8 mouse cellular contexts compared by ENCODE assay signal in genomic region chr10:42277476-42278306, GRCm38 (mm10). TPM values are rescaled to one million over a fixed set of nuclear protein-coding genes. Genes with fewer than 3 reads are reported as not detected.
DNase-seq lines count a peak whose midpoint lies in the region; ATAC-seq and TF ChIP-seq lines count a peak whose summit lies in the region.

No protein-coding gene starts in this region.

- ATAC-seq in G1E (ENCODE audit: extremely low read depth, insufficient number of reproducible peaks, low FRiP score, poor library complexity, severe bottlenecking) = peak; percentile 77
- ATAC-seq in forebrain, embryonic 16.5 days = peak; percentile 92
- peak; percentile 90 for ATAC-seq in lung, embryonic 14.5 days (ENCODE audit: insufficient read depth)

- H3K4me3 ChIP-seq in G1E (ENCODE audit: low read depth, low read length) = peak overlapping the region; percentile 89
- peak overlapping the region; percentile 90 for H3K4me3 ChIP-seq in forebrain, embryonic 16.5 days (replicated peaks; ENCODE audit: low read length)
- H3K4me3 ChIP-seq in layer of hippocampus, adult 2 months = peak overlapping the region; percentile 95
- H3K4me3 ChIP-seq in lung, embryonic 14.5 days (ENCODE audit: low read depth, low read length) = peak overlapping the region; percentile 74
- H3K4me3 ChIP-seq in olfactory bulb, adult 2 months (ENCODE audit: insufficient read depth, low read depth, low read length) = peak overlapping the region; percentile 85
- peak overlapping the region; percentile 82 for H3K4me3 ChIP-seq in thymus, adult 2 months (ENCODE audit: control insufficient read depth, insufficient read depth, low read length)

- peaks cover 12% of the 10 kb centered on the region for H3K9me3 ChIP-seq in G1E (replicated peaks)
- no peaks in the 10 kb centered on the region for H3K9me3 ChIP-seq in forebrain, embryonic 16.5 days (ENCODE audit: control insufficient read depth, low read length)
- H3K9me3 ChIP-seq in lung, embryonic 14.5 days (ENCODE audit: low read depth, low read length) = no peaks in the 10 kb centered on the region

- H3K27me3 ChIP-seq in G1E (ENCODE audit: insufficient read depth, low read length) = peaks cover 3% of the 10 kb centered on the region; the same call in 1 of the 2 replicates
- H3K27me3 ChIP-seq in forebrain, embryonic 16.5 days (replicated peaks; ENCODE audit: control insufficient read depth, insufficient read depth, low read length) = peaks cover 2% of the 10 kb centered on the region; the same call in 1 of the 2 replicates
- H3K27me3 ChIP-seq in lung, embryonic 14.5 days (ENCODE audit: insufficient read depth, low read length) = no peaks in the 10 kb centered on the region
- H3K27me3 ChIP-seq in thymus, adult 2 months (ENCODE audit: control insufficient read depth, insufficient read depth, low read length) = no peaks in the 10 kb centered on the region

- TF ChIP-seq CTCF in G1E (IDR thresholded peaks at IDR 0.05; ENCODE audit: low read depth, low read length) = no peak
- TF ChIP-seq CTCF in layer of hippocampus, adult 2 months (conservative IDR thresholded peaks at IDR 0.05) = 0 out of 2 replicates have a peak, but pooled peaks have one; percentile 20
- no peak for TF ChIP-seq CTCF in lung, embryonic 14.5 days (IDR thresholded peaks at IDR 0.05; ENCODE audit: low read depth)
- no peak for TF ChIP-seq CTCF in olfactory bulb, adult 2 months (IDR thresholded peaks at IDR 0.05; ENCODE audit: insufficient read depth, low read depth, low read length)
- TF ChIP-seq CTCF in thymus, adult 2 months (IDR thresholded peaks at IDR 0.05; ENCODE audit: borderline replicate concordance, control insufficient read depth, extremely low read depth, insufficient read depth, low read length, poor library complexity) = peak; percentile 42

- intact Hi-C loops in heart, postnatal 36 days (cut with DNase I) = loop anchor here (2.0 to 5.0 kb wide), 5 partner anchors 185 to 465 kb away; no protein-coding TSS in a partner anchor

- H3K36me3 ChIP-seq in G1E (replicated peaks) = peaks cover 22% of the 10 kb centered on the region
- H3K36me3 ChIP-seq in forebrain, embryonic 16.5 days (ENCODE audit: control insufficient read depth, insufficient read depth) = no peaks in the 10 kb centered on the region
- peaks cover 11% of the 10 kb centered on the region for H3K36me3 ChIP-seq in lung, embryonic 14.5 days (ENCODE audit: insufficient read depth)
- no peaks in the 10 kb centered on the region for H3K36me3 ChIP-seq in thymus, adult 2 months (ENCODE audit: control insufficient read depth, insufficient read depth, low read length)

- H3K4me2 ChIP-seq in forebrain, embryonic 16.5 days (ENCODE audit: low read length) = peak overlapping the region; percentile 96
- peak overlapping the region; percentile 99 for H3K4me2 ChIP-seq in lung, embryonic 14.5 days

- TF ChIP-seq POLR2A in olfactory bulb, adult 2 months (IDR thresholded peaks at IDR 0.05; ENCODE audit: insufficient read depth, low read depth, low read length) = peak; percentile 61; the same call in 1 of the 2 replicates
- TF ChIP-seq POLR2A in thymus, adult 2 months (IDR thresholded peaks at IDR 0.05; ENCODE audit: control insufficient read depth, extremely low read depth, insufficient read depth, low read length, poor library complexity) = 0 out of 2 replicates have a peak, but pooled peaks have one; percentile 45

- DNase-seq in G1E (ENCODE audit: low spot score) = peak; percentile 95
- DNase-seq in cerebellum, adult 18-20 months = peak; percentile 98 to 99
- DNase-seq in heart, postnatal 36 days = peak; percentile 97 to 99
- DNase-seq in layer of hippocampus, adult 2 months (ENCODE audit: low spot score in 2 of 2) = peak; percentile 99
- DNase-seq in lung, embryonic 14.5 days = peak; percentile 99
- peak; percentile 97 for DNase-seq in thymus, adult 2 months

- peak overlapping the region; percentile 99 for H3K27ac ChIP-seq in forebrain, embryonic 16.5 days (ENCODE audit: low read length)
- H3K27ac ChIP-seq in layer of hippocampus, adult 2 months = peak overlapping the region; percentile 99
- H3K27ac ChIP-seq in lung, embryonic 14.5 days (ENCODE audit: low read depth) = peak overlapping the region; percentile 96
- H3K27ac ChIP-seq in olfactory bulb, adult 2 months (ENCODE audit: insufficient read depth, low read depth, low read length) = peak overlapping the region; percentile 99
- peak overlapping the region; percentile 77 for H3K27ac ChIP-seq in thymus, adult 2 months (ENCODE audit: control insufficient read depth, insufficient read depth, low read length)

- WGBS in forebrain, embryonic 16.5 days = under 1% methylated on average over 75 of the region's 78 CpGs
- under 1% methylated on average over 75 of the region's 78 CpGs for WGBS in lung, embryonic 14.5 days
- under 1% methylated on average over 78 of the region's 78 CpGs for WGBS in olfactory bulb, adult 2 months
- WGBS in thymus, adult 2 months = under 1% methylated on average over 78 of the region's 78 CpGs

- H3K4me1 ChIP-seq in G1E (ENCODE audit: insufficient read depth, low read depth, low read length) = peaks cover 40% of the 10 kb centered on the region
- peaks cover 30% of the 10 kb centered on the region for H3K4me1 ChIP-seq in forebrain, embryonic 16.5 days (replicated peaks; ENCODE audit: control insufficient read depth, insufficient read depth, low read length)
- H3K4me1 ChIP-seq in lung, embryonic 14.5 days (ENCODE audit: insufficient read depth) = peaks cover 11% of the 10 kb centered on the region
- peaks cover 18% of the 10 kb centered on the region for H3K4me1 ChIP-seq in olfactory bulb, adult 2 months (ENCODE audit: control insufficient read depth, insufficient read depth, low read length)
- peaks cover 17% of the 10 kb centered on the region for H3K4me1 ChIP-seq in thymus, adult 2 months (replicated peaks; ENCODE audit: control insufficient read depth, insufficient read depth, low read length)

- peak overlapping the region; percentile 77 for H3K9ac ChIP-seq in forebrain, embryonic 16.5 days (replicated peaks; ENCODE audit: low read depth, low read length)
- H3K9ac ChIP-seq in lung, embryonic 14.5 days = peak overlapping the region; percentile 81

RNA-seq across cellular contexts. Expression of gene Foxo3, which starts 1.1 kb away (rescaled TPM):
- 67.1 and 98.4 TPM in 2 replicates for total RNA-seq in G1E (2014; fragmentation: Nextera tagmentation)
- total RNA-seq in G1E (2017) = 39.3 and 45.5 TPM in 2 replicates
- 59.2 and 67.0 TPM in 2 replicates for polyA plus RNA-seq in G1E (2012)
- polyA plus RNA-seq in forebrain, embryonic 16.5 days (2015; fragmentation: Nextera tagmentation; extraction: Ambion mirVana) = 4.7 and 4.8 TPM in 2 replicates
- total RNA-seq in heart, postnatal 36 days (2021) = 100 to 1,000 TPM in 1 of 2 experiments, 10 to 100 TPM in 1; 86.1 to 111 TPM
- 10 to 100 TPM; 47.5 to 53.2 TPM for total RNA-seq in layer of hippocampus, adult 2 months (2021)
- 9.0 and 9.4 TPM in 2 replicates for polyA plus RNA-seq in lung, embryonic 14.5 days (2014; fragmentation: Nextera tagmentation; extraction: Ambion mirVana)
- 89.0 TPM in 1 of 2 replicates, not detected in the other for polyA plus RNA-seq in olfactory bulb, adult 2 months (2012; ENCODE audit: insufficient read depth, insufficient read length, low replicate concordance, missing spikeins)
- 76.6 and 83.4 TPM in 2 replicates for polyA plus RNA-seq in thymus, adult 2 months (2012; rRNA removed)

Comparison
In these comparisons a context has a peak if more than half of its experiments do, and no peak if none do; other contexts are left out.
1. Peak in every context shown above with its lines: DNase-seq, ATAC-seq, H3K4me3 ChIP-seq and H3K27ac ChIP-seq.
2. CTCF ChIP-seq: peak in layer of hippocampus, adult 2 months (single experiment) and thymus, adult 2 months (single experiment); none in G1E (single experiment), lung, embryonic 14.5 days (single experiment) and olfactory bulb, adult 2 months (single experiment).